Mouse (Mus musculus): ENCODE measurements around the gene Tmbim7.

Gene Tmbim7

GRCm38 (mm10) chr5:3665225-3665624 lies 14.2 kb downstream of the Tmbim7 start:
- no peak for DNase-seq (ENCODE audit: low read depth, low spot score)

- DNase-seq (ENCODE audit: low read depth, low spot score) = no peak
Measured at GRCm38 (mm10) chr5:3666585-3666984, 15.6 kb downstream of the Tmbim7 start.

GRCm38 (mm10) chr5:3669938-3670554 lies 19.1 kb downstream of the Tmbim7 start:
- no peak for DNase-seq (ENCODE audit: low read depth, low spot score)

- no peak for DNase-seq (ENCODE audit: low read depth, low spot score)
Measured at GRCm38 (mm10) chr5:3688298-3688697, 37.3 kb downstream of the Tmbim7 start.

DNA sequence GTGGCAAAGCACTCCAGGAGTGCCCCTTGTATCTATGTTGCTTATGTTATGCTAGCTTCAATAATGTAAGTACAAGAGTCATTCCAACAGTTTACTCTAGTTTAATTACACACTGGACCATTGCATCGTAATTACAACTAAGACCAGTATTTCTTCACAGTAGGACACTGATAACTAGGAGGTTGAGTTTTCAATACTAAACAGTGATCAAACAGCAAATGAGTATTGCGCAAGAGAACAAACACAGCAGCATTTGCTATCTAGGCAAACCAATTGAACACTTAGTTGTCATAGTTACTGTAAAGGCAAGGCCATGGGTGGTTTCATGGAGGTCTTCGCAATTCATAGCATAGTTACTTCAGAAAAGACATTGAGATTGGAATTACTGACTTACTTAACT lies 40.3 kb downstream of the Tmbim7 start:
- no peak for DNase-seq (ENCODE audit: low read depth, low spot score)

DNA sequence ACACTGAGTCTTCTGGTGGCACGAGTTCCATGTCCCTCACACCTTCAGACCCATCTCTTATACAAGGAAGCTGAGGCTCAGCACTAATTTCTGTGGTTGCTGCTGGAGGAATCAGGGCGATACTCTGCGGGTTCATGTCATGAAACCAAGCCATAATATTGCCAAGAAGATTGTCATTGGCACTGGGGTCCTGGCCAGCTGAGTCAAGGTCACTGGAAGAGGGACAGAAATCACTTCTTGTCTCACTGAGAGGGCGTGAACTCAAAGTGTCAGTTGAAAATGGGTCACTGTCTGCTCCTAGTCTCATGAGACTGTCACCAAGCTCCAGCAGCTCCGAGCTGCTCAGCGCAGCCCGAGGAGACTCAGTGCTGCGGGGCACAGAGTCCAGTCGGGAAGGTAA lies 42.0 kb downstream of the Tmbim7 start:
- no peak for DNase-seq (ENCODE audit: low read depth, low spot score)

DNA sequence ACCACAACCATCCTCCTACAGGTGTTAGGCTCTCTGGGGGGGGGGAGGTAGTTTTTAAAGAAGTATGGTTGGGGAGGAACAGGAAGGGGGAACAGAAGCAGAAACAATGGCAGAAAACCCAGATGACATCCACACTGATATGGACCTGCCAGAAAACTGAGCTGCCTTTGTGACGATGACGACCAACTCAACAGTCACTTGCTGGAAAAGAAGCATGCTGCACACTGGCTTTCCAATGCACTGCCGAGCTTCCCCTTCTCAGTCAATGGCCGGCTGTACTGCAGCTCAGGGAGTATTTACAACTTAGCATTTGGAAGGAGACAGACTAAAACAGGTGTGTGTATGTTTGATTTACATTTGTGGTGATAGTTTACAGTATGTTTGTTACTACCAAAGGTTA lies 44.2 kb downstream of the Tmbim7 start:
- no peak for DNase-seq (ENCODE audit: low read depth, low spot score)

- DNase-seq (ENCODE audit: low read depth, low spot score) = no peak
Measured at GRCm38 (mm10) chr5:3696031-3696430, 45.0 kb downstream of the Tmbim7 start.

- no peak for DNase-seq (ENCODE audit: low read depth, low spot score)
Measured at GRCm38 (mm10) chr5:3700025-3700424, 49.0 kb downstream of the Tmbim7 start.

- no peak for DNase-seq (ENCODE audit: low read depth, low spot score)
Measured at GRCm38 (mm10) chr5:3702180-3702579, 51.2 kb downstream of the Tmbim7 start.

DNA sequence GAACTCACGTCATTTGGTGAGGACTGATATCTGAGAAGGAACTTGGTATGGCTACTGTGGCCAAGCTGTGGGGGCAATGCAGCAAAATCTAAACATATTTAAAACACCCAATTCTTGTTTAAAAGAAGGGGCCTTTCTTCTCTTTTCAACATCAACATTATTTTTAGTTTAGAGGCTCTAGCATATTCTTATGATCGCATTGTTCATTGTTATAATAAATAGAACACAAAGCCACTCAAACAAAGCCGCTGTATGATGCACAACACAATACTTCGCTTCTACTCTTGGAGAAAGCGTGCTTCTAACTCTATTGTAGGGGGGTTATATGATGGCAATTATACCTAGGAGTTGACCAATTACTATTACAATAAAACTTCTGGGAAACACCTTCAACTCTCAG lies 64.8 kb downstream of the Tmbim7 start:
- no peak for DNase-seq (ENCODE audit: low read depth, low spot score)

DNA sequence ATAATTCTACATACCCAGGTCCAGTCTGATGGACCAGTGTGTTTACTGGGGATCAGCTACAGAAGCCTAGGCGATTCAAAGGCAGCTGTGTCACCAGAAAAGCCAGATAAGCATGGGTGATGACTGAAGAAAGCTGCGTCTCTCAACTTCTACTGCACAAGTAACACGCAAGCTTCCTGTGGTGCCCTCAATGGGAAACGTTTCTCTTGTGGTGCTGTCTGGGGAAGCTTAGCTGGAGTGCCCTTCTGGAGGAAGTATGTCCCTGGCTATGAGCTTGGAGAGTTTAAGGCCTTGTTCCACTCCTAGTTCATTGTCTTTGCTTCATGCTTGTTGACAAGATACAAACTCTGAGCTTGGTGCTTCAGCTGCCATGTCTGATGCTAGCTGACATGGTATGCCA lies 68.4 kb downstream of the Tmbim7 start:
- no peak for DNase-seq (ENCODE audit: low read depth, low spot score)

GRCm38 (mm10) chr5:3722873-3723272 lies 71.9 kb downstream of the Tmbim7 start:
- DNase-seq (ENCODE audit: low read depth, low spot score) = no peak

DNA sequence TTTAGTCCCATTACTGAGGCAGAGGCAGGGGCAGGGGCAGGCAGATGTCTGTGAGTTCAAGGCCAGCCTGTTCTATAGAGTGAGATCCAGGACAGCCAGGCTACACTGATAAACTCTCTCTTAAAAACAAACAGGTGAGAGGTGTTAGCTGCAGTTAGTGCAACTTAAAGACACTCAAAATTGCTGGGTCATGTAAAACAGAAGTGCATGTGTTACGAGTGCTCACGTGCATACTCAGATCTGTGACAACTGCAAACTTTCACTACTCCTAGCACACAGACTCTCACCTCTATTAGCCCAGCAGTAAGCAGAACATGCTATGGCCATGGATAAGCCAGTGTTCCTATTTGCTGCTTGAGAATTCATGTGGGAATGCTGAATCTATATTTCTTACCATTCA lies 72.4 kb downstream of the Tmbim7 start:
- DNase-seq (ENCODE audit: low read depth, low spot score) = no peak

GRCm38 (mm10) chr5:3725491-3725890 lies 74.5 kb downstream of the Tmbim7 start:
- DNase-seq (ENCODE audit: low read depth, low spot score) = no peak

GRCm38 (mm10) chr5:3728820-3729219 lies 77.8 kb downstream of the Tmbim7 start:
- DNase-seq (ENCODE audit: low read depth, low spot score) = no peak
